Mouse (Mus musculus) midbrain, embryonic 16.5 days (tissue): ENCODE measurements at regions not wholly inside any gene's neighbourhood (a gene's known extent, or its start where the extent isn't known, plus 50 kb on each side); places are given as distances from the start of the nearest gene placed in this dataset.

Experiments used
- ATAC-seq: fragments of 200-750 bp; cut with Nextera tagmentation; 2 replicates; pipeline ENCODE4 v1.8.0; 2017; ENCODE audit warnings: moderate TSS enrichment
- H3K27ac ChIP-seq: fragments of 300-500 bp; sonication (generic); 2 replicates; pipeline ENCODE4 v1.5.1; 2014; ENCODE audit warnings: mild to moderate bottlenecking, low read length, mixed read lengths
- H3K27me3 ChIP-seq: fragments of 300-500 bp; sonication (generic); 2 replicates; pipeline ENCODE4 v1.6.1; 2014; ENCODE audit warnings: low read depth, low read length, mixed read lengths; ENCODE audit not compliant: control insufficient read depth, insufficient read depth
- H3K36me3 ChIP-seq: fragments of 300-500 bp; sonication (generic); 2 replicates; pipeline ENCODE4 v1.6.1; 2014; ENCODE audit warnings: mild to moderate bottlenecking, low read length, moderate library complexity, mixed read lengths; ENCODE audit not compliant: control insufficient read depth, insufficient read depth
- H3K4me1 ChIP-seq: fragments of 300-500 bp; sonication (generic); 2 replicates; pipeline ENCODE4 v1.6.1; 2014; ENCODE audit warnings: mild to moderate bottlenecking, low read length, mixed read lengths; ENCODE audit not compliant: control insufficient read depth, insufficient read depth
- H3K4me2 ChIP-seq: fragments of 300-500 bp; sonication (generic); 2 replicates; pipeline ENCODE4 v1.6.1; 2014; ENCODE audit warnings: mild to moderate bottlenecking, low read length, mixed read lengths
- H3K4me3 ChIP-seq: fragments of 300-500 bp; sonication (generic); 2 replicates; pipeline ENCODE4 v1.5.1; 2014; ENCODE audit warnings: low read depth, mild to moderate bottlenecking, low read length, moderate library complexity, mixed read lengths
- H3K9ac ChIP-seq: fragments of 300-500 bp; sonication (generic); 2 replicates; pipeline ENCODE4 v1.6.1; 2014; ENCODE audit warnings: low read depth, low read length, mixed read lengths
- H3K9me3 ChIP-seq: fragments of 300-500 bp; sonication (generic); replicated peaks from 2 replicates; pipeline ENCODE4 v1.6.1; 2014; ENCODE audit warnings: mild to moderate bottlenecking, low read length, mixed read lengths; ENCODE audit not compliant: control insufficient read depth, poor library complexity, severe bottlenecking
- WGBS: fragments of 180-500 bp; shearing (Covaris S2); extraction: QIAGEN DNeasy Blood & Tissue Kit; methylation state at CpG from one replicate; pipeline ENCODE4 v1.1.7; 2014; 5-methylcytosine and 5-hydroxymethylcytosine counted together

- Histone ChIP-seq H3K36me3 (no peaks in the 10 kb centered on the region), H3K27ac (no peak overlapping the region), H3K4me3 (no peak overlapping the region), H3K4me1 (no peaks in the 10 kb centered on the region), H3K9me3 (no peaks in the 10 kb centered on the region), H3K27me3 (no peaks in the 10 kb centered on the region), H3K9ac (no peak overlapping the region), H3K4me2 (no peak overlapping the region)
- no peak for ATAC-seq
- 28% methylated on average over 2 of the region's 2 CpGs for WGBS
These were observed 639.4 kb downstream of the Insc start for GRCm38 (mm10) chr7:115382876-115383275.

GRCm38 (mm10) chr7:115388874-115389273 is 645.4 kb downstream of the Insc start:
- Histone ChIP-seq H3K4me1 (peaks cover 2% of the 10 kb centered on the region; the same call in 1 of the 2 replicates), H3K4me3 (no peak overlapping the region), H3K4me2 (no peak overlapping the region), H3K9me3 (no peaks in the 10 kb centered on the region), H3K36me3 (no peaks in the 10 kb centered on the region), H3K27me3 (no peaks in the 10 kb centered on the region), H3K9ac (no peak overlapping the region), H3K27ac (no peak overlapping the region)
- ATAC-seq: no peak
- 26% methylated on average over 5 of the region's 5 CpGs for WGBS

- Histone ChIP-seq H3K4me1 (peaks cover 2% of the 10 kb centered on the region; the same call in 1 of the 2 replicates), H3K9ac (no peak overlapping the region), H3K27ac (no peak overlapping the region), H3K4me2 (no peak overlapping the region), H3K9me3 (no peaks in the 10 kb centered on the region), H3K27me3 (no peaks in the 10 kb centered on the region), H3K4me3 (no peak overlapping the region), H3K36me3 (no peaks in the 10 kb centered on the region)
- ATAC-seq: no peak
- 71% methylated on average over 3 of the region's 3 CpGs for WGBS
These were observed 646.1 kb downstream of the Sox6 start for GRCm38 (mm10) chr7:115392520-115392919.

- WGBS: 97% methylated on average over 2 of the region's 2 CpGs
- ATAC-seq: no peak
- H3K36me3 ChIP-seq: no peaks in the 10 kb centered on the region
- H3K4me3 ChIP-seq: no peak overlapping the region
- no peaks in the 10 kb centered on the region for H3K27me3 ChIP-seq
- no peak overlapping the region for H3K27ac ChIP-seq
- no peak overlapping the region for H3K9ac ChIP-seq
- H3K4me1 ChIP-seq: no peaks in the 10 kb centered on the region
- no peak overlapping the region for H3K4me2 ChIP-seq
- H3K9me3 ChIP-seq: no peaks in the 10 kb centered on the region
These were observed 640.4 kb downstream of the Sox6 start for GRCm38 (mm10) chr7:115398202-115398601.

GRCm38 (mm10) chr7:115399461-115399860 is 639.1 kb downstream of the Sox6 start:
- H3K9me3 ChIP-seq: no peaks in the 10 kb centered on the region
- no peaks in the 10 kb centered on the region for H3K36me3 ChIP-seq
- ATAC-seq: no peak
- H3K27ac ChIP-seq: no peak overlapping the region
- WGBS: 86% methylated on average over 3 of the region's 3 CpGs
- H3K4me3 ChIP-seq: no peak overlapping the region
- H3K27me3 ChIP-seq: no peaks in the 10 kb centered on the region
- H3K9ac ChIP-seq: no peak overlapping the region
- H3K4me1 ChIP-seq: no peaks in the 10 kb centered on the region
- H3K4me2 ChIP-seq: no peak overlapping the region

GRCm38 (mm10) chr7:115407889-115408288 is 630.7 kb downstream of the Sox6 start:
- 79% methylated on average over 3 of the region's 3 CpGs for WGBS
- H3K9ac ChIP-seq: no peak overlapping the region
- no peaks in the 10 kb centered on the region for H3K27me3 ChIP-seq
- no peak overlapping the region for H3K4me2 ChIP-seq
- H3K27ac ChIP-seq: no peak overlapping the region
- H3K4me1 ChIP-seq: 0 out of 2 replicates have a peak, but pooled peaks cover 2% of the 10 kb centered on the region
- ATAC-seq: no peak
- no peaks in the 10 kb centered on the region for H3K9me3 ChIP-seq
- no peak overlapping the region for H3K4me3 ChIP-seq
- no peaks in the 10 kb centered on the region for H3K36me3 ChIP-seq

GRCm38 (mm10) chr7:115408915-115409314 is 629.7 kb downstream of the Sox6 start:
- H3K36me3 ChIP-seq: no peaks in the 10 kb centered on the region
- H3K27ac ChIP-seq: no peak overlapping the region
- H3K27me3 ChIP-seq: no peaks in the 10 kb centered on the region
- H3K9ac ChIP-seq: no peak overlapping the region
- H3K4me3 ChIP-seq: no peak overlapping the region
- H3K4me1 ChIP-seq: 0 out of 2 replicates have a peak, but pooled peaks cover 2% of the 10 kb centered on the region
- H3K9me3 ChIP-seq: no peaks in the 10 kb centered on the region
- no peak overlapping the region for H3K4me2 ChIP-seq
- no peak for ATAC-seq
- WGBS: 7% methylated on average over 2 of the region's 2 CpGs

GRCm38 (mm10) chr7:115410501-115411230 is 627.9 kb downstream of the Sox6 start:
- 0 out of 2 replicates have a peak, but pooled peaks cover 2% of the 10 kb centered on the region for H3K4me1 ChIP-seq
- WGBS: 77% methylated on average over 17 of the region's 17 CpGs

GRCm38 (mm10) chr7:115411456-115411855 is 627.1 kb downstream of the Sox6 start:
- no peaks in the 10 kb centered on the region for H3K27me3 ChIP-seq
- no peak overlapping the region for H3K4me2 ChIP-seq
- no peaks in the 10 kb centered on the region for H3K36me3 ChIP-seq
- peak overlapping the region; percentile 37; the same call in 1 of the 2 replicates for H3K27ac ChIP-seq
- 38% methylated on average over 2 of the region's 2 CpGs for WGBS
- no peak overlapping the region for H3K4me3 ChIP-seq
- H3K9me3 ChIP-seq: no peaks in the 10 kb centered on the region
- peak; percentile 67; the same call in 1 of the 2 replicates for ATAC-seq
- no peak overlapping the region for H3K9ac ChIP-seq
- H3K4me1 ChIP-seq: no peaks in the 10 kb centered on the region

More at GRCm38 (mm10) chr7:115410501-115411230, 627.9 kb downstream of the Sox6 start:
- H3K4me2 ChIP-seq: no peak overlapping the region
- no peak overlapping the region for H3K27ac ChIP-seq
- H3K9ac ChIP-seq: no peak overlapping the region
- ATAC-seq: no peak
- no peak overlapping the region for H3K4me3 ChIP-seq
- H3K27me3 ChIP-seq: no peaks in the 10 kb centered on the region
- H3K9me3 ChIP-seq: no peaks in the 10 kb centered on the region
- no peaks in the 10 kb centered on the region for H3K36me3 ChIP-seq
